Mouse (Mus musculus): ENCODE results near the gene Arl3. TPM values are rescaled to one million over a fixed set of nuclear protein-coding genes. Genes with fewer than 3 reads are reported as not detected.

Arl3 gene
- 159 and 164 TPM in 2 replicates for polyA plus RNA-seq (2014; fragmentation: Nextera tagmentation; extraction: Ambion mirVana)

- H3K27me3 ChIP-seq (replicated peaks; ENCODE audit: control insufficient read depth, insufficient read depth, low read length), result no peaks in the 10 kb centered on the region
- DNase-seq (ENCODE audit: low spot score) (peak; percentile 98), ATAC-seq (peak; percentile 98)
- WGBS, result under 1% methylated on average over 51 of the region's 67 CpGs
- peak within 1 kb of the TSS; percentile 49 for H3K27ac ChIP-seq (ENCODE audit: low read depth, low read length)
- H3K9ac ChIP-seq (ENCODE audit: low read length), result peak within 1 kb of the TSS; percentile 88
- H3K9me3 ChIP-seq (replicated peaks; ENCODE audit: control insufficient read depth, low read length), result no peaks in the 10 kb centered on the region
- H3K4me3 ChIP-seq (ENCODE audit: low read depth, low read length), result peak within 1 kb of the TSS; percentile 57
- H3K4me1 ChIP-seq (ENCODE audit: control insufficient read depth, insufficient read depth, low read length), result peaks cover 12% of the 10 kb centered on the region
- H3K4me2 ChIP-seq (ENCODE audit: low read length), result peak within 1 kb of the TSS; percentile 84
- H3K36me3 ChIP-seq (ENCODE audit: control insufficient read depth, insufficient read depth, low read length), result no peaks in the 10 kb centered on the region
These were observed at the start of gene Arl3, which contains the start of gene Sfxn2 for GRCm38 (mm10) chr19:46572951-46573937. Gene Arl3, minus strand, starts transcription at chr19:46573198. Gene Sfxn2, plus strand, starts transcription at chr19:46573365.

GRCm38 (mm10) chr19:46622659-46623193 is 49.7 kb upstream of the Arl3 start:
- Histone ChIP-seq H3K9ac (ENCODE audit: low read length) (peak overlapping the region; percentile 29; the same call in 1 of the 2 replicates), H3K9me3 (replicated peaks; ENCODE audit: control insufficient read depth, low read length) (no peaks in the 10 kb centered on the region), H3K4me3 (ENCODE audit: low read depth, low read length) (no peak overlapping the region), H3K36me3 (ENCODE audit: control insufficient read depth, insufficient read depth, low read length) (peaks cover 5% of the 10 kb centered on the region; the same call in 1 of the 2 replicates), H3K4me2 (ENCODE audit: low read length) (peak overlapping the region; percentile 18; the same call in 1 of the 2 replicates), H3K27ac (ENCODE audit: low read depth, low read length) (no peak overlapping the region), H3K27me3 (replicated peaks; ENCODE audit: control insufficient read depth, insufficient read depth, low read length) (no peaks in the 10 kb centered on the region), H3K4me1 (ENCODE audit: control insufficient read depth, insufficient read depth, low read length) (peaks cover 13% of the 10 kb centered on the region)
- DNase-seq (ENCODE audit: low spot score), result no peak
- 40% methylated on average over 12 of the region's 12 CpGs for WGBS
- no peak for ATAC-seq

- Histone ChIP-seq H3K9me3 (replicated peaks; ENCODE audit: control insufficient read depth, low read length) (no peaks in the 10 kb centered on the region), H3K36me3 (ENCODE audit: control insufficient read depth, insufficient read depth, low read length) (peaks cover 7% of the 10 kb centered on the region; the same call in 1 of the 2 replicates), H3K4me2 (ENCODE audit: low read length) (no peak overlapping the region), H3K27me3 (replicated peaks; ENCODE audit: control insufficient read depth, insufficient read depth, low read length) (no peaks in the 10 kb centered on the region), H3K4me1 (ENCODE audit: control insufficient read depth, insufficient read depth, low read length) (peaks cover 13% of the 10 kb centered on the region), H3K9ac (ENCODE audit: low read length) (no peak overlapping the region), H3K27ac (ENCODE audit: low read depth, low read length) (no peak overlapping the region), H3K4me3 (ENCODE audit: low read depth, low read length) (no peak overlapping the region)
- 69% methylated on average over 19 of the region's 19 CpGs for WGBS
- ATAC-seq, result no peak
- no peak for DNase-seq (ENCODE audit: low spot score)
These were observed 48.5 kb upstream of the Arl3 start for GRCm38 (mm10) chr19:46621236-46622183.

GRCm38 (mm10) chr19:46620016-46620808 is 47.2 kb upstream of the Arl3 start:
- no peak overlapping the region for H3K27ac ChIP-seq (ENCODE audit: low read depth, low read length)
- WGBS, result 90% methylated on average over 14 of the region's 14 CpGs
- H3K9ac ChIP-seq (ENCODE audit: low read length), result no peak overlapping the region
- H3K4me1 ChIP-seq (ENCODE audit: control insufficient read depth, insufficient read depth, low read length), result peaks cover 13% of the 10 kb centered on the region
- no peak overlapping the region for H3K4me3 ChIP-seq (ENCODE audit: low read depth, low read length)
- no peak overlapping the region for H3K4me2 ChIP-seq (ENCODE audit: low read length)
- H3K9me3 ChIP-seq (replicated peaks; ENCODE audit: control insufficient read depth, low read length), result no peaks in the 10 kb centered on the region
- no peaks in the 10 kb centered on the region for H3K27me3 ChIP-seq (replicated peaks; ENCODE audit: control insufficient read depth, insufficient read depth, low read length)
- no peak for ATAC-seq
- H3K36me3 ChIP-seq (ENCODE audit: control insufficient read depth, insufficient read depth, low read length), result peaks cover 2% of the 10 kb centered on the region; the same call in 1 of the 2 replicates
- no peak for DNase-seq (ENCODE audit: low spot score)

- ATAC-seq (no peak), DNase-seq (ENCODE audit: low spot score) (no peak)
- Histone ChIP-seq H3K9ac (ENCODE audit: low read length) (no peak overlapping the region), H3K27ac (ENCODE audit: low read depth, low read length) (no peak overlapping the region), H3K9me3 (replicated peaks; ENCODE audit: control insufficient read depth, low read length) (no peaks in the 10 kb centered on the region), H3K27me3 (replicated peaks; ENCODE audit: control insufficient read depth, insufficient read depth, low read length) (no peaks in the 10 kb centered on the region), H3K36me3 (ENCODE audit: control insufficient read depth, insufficient read depth, low read length) (peaks cover 3% of the 10 kb centered on the region; the same call in 1 of the 2 replicates), H3K4me2 (ENCODE audit: low read length) (no peak overlapping the region), H3K4me3 (ENCODE audit: low read depth, low read length) (no peak overlapping the region), H3K4me1 (ENCODE audit: control insufficient read depth, insufficient read depth, low read length) (peaks cover 13% of the 10 kb centered on the region)
- WGBS, result 94% methylated on average over 6 of the region's 6 CpGs
These were observed 46.5 kb upstream of the Arl3 start for GRCm38 (mm10) chr19:46619518-46619917.

- WGBS, result 89% methylated on average over 19 of the region's 19 CpGs
- Histone ChIP-seq H3K9ac (ENCODE audit: low read length) (no peak overlapping the region), H3K27ac (ENCODE audit: low read depth, low read length) (0 out of 2 replicates have a peak overlapping the region, but pooled peaks have one; percentile 27), H3K27me3 (replicated peaks; ENCODE audit: control insufficient read depth, insufficient read depth, low read length) (no peaks in the 10 kb centered on the region), H3K4me3 (ENCODE audit: low read depth, low read length) (no peak overlapping the region), H3K4me2 (ENCODE audit: low read length) (no peak overlapping the region), H3K9me3 (replicated peaks; ENCODE audit: control insufficient read depth, low read length) (no peaks in the 10 kb centered on the region), H3K36me3 (ENCODE audit: control insufficient read depth, insufficient read depth, low read length) (peaks cover 8% of the 10 kb centered on the region), H3K4me1 (ENCODE audit: control insufficient read depth, insufficient read depth, low read length) (peaks cover 13% of the 10 kb centered on the region)
- ATAC-seq (no peak), DNase-seq (ENCODE audit: low spot score) (no peak)
These were observed 46.0 kb upstream of the Arl3 start for GRCm38 (mm10) chr19:46619001-46619400.

- WGBS, result 46% methylated on average over 9 of the region's 9 CpGs
- Histone ChIP-seq H3K9ac (ENCODE audit: low read length) (no peak overlapping the region), H3K27me3 (replicated peaks; ENCODE audit: control insufficient read depth, insufficient read depth, low read length) (no peaks in the 10 kb centered on the region), H3K27ac (ENCODE audit: low read depth, low read length) (peak overlapping the region; percentile 27; the same call in 1 of the 2 replicates), H3K4me2 (ENCODE audit: low read length) (no peak overlapping the region), H3K36me3 (ENCODE audit: control insufficient read depth, insufficient read depth, low read length) (peaks cover 15% of the 10 kb centered on the region), H3K4me3 (ENCODE audit: low read depth, low read length) (no peak overlapping the region), H3K9me3 (replicated peaks; ENCODE audit: control insufficient read depth, low read length) (no peaks in the 10 kb centered on the region), H3K4me1 (ENCODE audit: control insufficient read depth, insufficient read depth, low read length) (peaks cover 8% of the 10 kb centered on the region)
- peak; percentile 43 for DNase-seq (ENCODE audit: low spot score)
- ATAC-seq, result peak; percentile 47; the same call in 1 of the 2 replicates
These were observed 45.3 kb upstream of the Arl3 start for GRCm38 (mm10) chr19:46618322-46618721.
